Mouse (Mus musculus): ENCODE results near the gene Sestd1. TPM values are rescaled to one million over a fixed set of nuclear protein-coding genes. Genes with fewer than 3 reads are reported as not detected.

Gene Sestd1
- polyA plus RNA-seq, 1 experiment from 2014 or later, result 27.3 TPM

GRCm38 (mm10) chr2:77265301-77265700 lies 15.1 kb downstream of the Sestd1 start:
- Histone ChIP-seq H3K4me1 (ENCODE audit: control insufficient read depth, insufficient read depth, low read length) (peaks cover 20% of the 10 kb centered on the region), H3K9me3 (ENCODE audit: control insufficient read depth, low read length) (no peaks in the 10 kb centered on the region), H3K27ac (ENCODE audit: low read depth, low read length) (no peak overlapping the region), H3K27me3 (ENCODE audit: control insufficient read depth, insufficient read depth, low read length) (no peaks in the 10 kb centered on the region), H3K9ac (ENCODE audit: low read length) (no peak overlapping the region), H3K4me3 (ENCODE audit: low read depth, low read length) (no peak overlapping the region), H3K36me3 (ENCODE audit: control insufficient read depth, insufficient read depth, low read length) (no peaks in the 10 kb centered on the region), H3K4me2 (no peak overlapping the region)
- WGBS, result 79% methylated on average over 7 of the region's 7 CpGs
- DNase-seq (ENCODE audit: low spot score, missing footprints), result peak; percentile 77
- ATAC-seq (ENCODE audit: low FRiP score), result no peak

- Histone ChIP-seq H3K4me2 (no peak overlapping the region), H3K36me3 (ENCODE audit: control insufficient read depth, insufficient read depth, low read length) (no peaks in the 10 kb centered on the region), H3K4me1 (ENCODE audit: control insufficient read depth, insufficient read depth, low read length) (peaks cover 20% of the 10 kb centered on the region), H3K27ac (ENCODE audit: low read depth, low read length) (no peak overlapping the region), H3K9me3 (ENCODE audit: control insufficient read depth, low read length) (no peaks in the 10 kb centered on the region), H3K4me3 (ENCODE audit: low read depth, low read length) (no peak overlapping the region), H3K9ac (ENCODE audit: low read length) (no peak overlapping the region), H3K27me3 (ENCODE audit: control insufficient read depth, insufficient read depth, low read length) (no peaks in the 10 kb centered on the region)
- DNase-seq (ENCODE audit: low spot score, missing footprints) (no peak), ATAC-seq (ENCODE audit: low FRiP score) (no peak)
- WGBS, result 85% methylated on average over 6 of the region's 6 CpGs
Measured at GRCm38 (mm10) chr2:77264550-77264949, 15.8 kb downstream of the Sestd1 start.

- H3K36me3 ChIP-seq (ENCODE audit: control insufficient read depth, insufficient read depth, low read length), result no peaks in the 10 kb centered on the region
- WGBS, result 51% methylated on average over 11 of the region's 11 CpGs
- peaks cover 20% of the 10 kb centered on the region for H3K4me1 ChIP-seq (ENCODE audit: control insufficient read depth, insufficient read depth, low read length)
- no peaks in the 10 kb centered on the region for H3K9me3 ChIP-seq (ENCODE audit: control insufficient read depth, low read length)
- H3K4me2 ChIP-seq, result no peak overlapping the region
- ATAC-seq (ENCODE audit: low FRiP score) (peak; percentile 56; the same call in 1 of the 2 replicates), DNase-seq (ENCODE audit: low spot score, missing footprints) (peak; percentile 85)
- no peak overlapping the region for H3K9ac ChIP-seq (ENCODE audit: low read length)
- H3K27ac ChIP-seq (ENCODE audit: low read depth, low read length), result no peak overlapping the region
- H3K27me3 ChIP-seq (ENCODE audit: control insufficient read depth, insufficient read depth, low read length), result no peaks in the 10 kb centered on the region
- no peak overlapping the region for H3K4me3 ChIP-seq (ENCODE audit: low read depth, low read length)
Measured at GRCm38 (mm10) chr2:77263477-77264435, 16.6 kb downstream of the Sestd1 start.

DNA sequence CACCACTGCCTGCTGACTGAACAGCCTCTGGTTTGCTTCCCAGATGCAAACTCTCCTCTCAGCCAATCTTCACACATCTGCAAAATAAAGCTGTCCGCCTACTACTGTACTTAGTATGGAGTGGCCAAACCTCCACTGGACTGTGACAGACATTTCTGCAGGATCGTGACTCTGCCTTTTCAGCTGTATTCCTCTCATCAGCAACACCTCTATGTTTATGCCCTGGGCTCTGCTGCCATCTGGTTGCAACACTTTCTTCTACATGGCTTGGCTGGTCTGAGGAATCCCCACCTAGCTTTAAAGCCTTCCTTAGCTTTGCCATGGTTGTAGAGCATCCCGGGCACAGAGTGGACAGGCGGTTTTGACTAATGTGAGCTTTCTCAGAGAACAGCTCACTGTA lies 20.3 kb downstream of the Sestd1 start:
- Histone ChIP-seq H3K27ac (ENCODE audit: low read depth, low read length) (no peak overlapping the region), H3K27me3 (ENCODE audit: control insufficient read depth, insufficient read depth, low read length) (no peaks in the 10 kb centered on the region), H3K9ac (ENCODE audit: low read length) (no peak overlapping the region), H3K9me3 (ENCODE audit: control insufficient read depth, low read length) (no peaks in the 10 kb centered on the region), H3K4me1 (ENCODE audit: control insufficient read depth, insufficient read depth, low read length) (peaks cover 23% of the 10 kb centered on the region), H3K4me3 (ENCODE audit: low read depth, low read length) (no peak overlapping the region), H3K36me3 (ENCODE audit: control insufficient read depth, insufficient read depth, low read length) (no peaks in the 10 kb centered on the region), H3K4me2 (no peak overlapping the region)
- WGBS, result 85% methylated on average over 4 of the region's 4 CpGs
- ATAC-seq (ENCODE audit: low FRiP score) (no peak), DNase-seq (ENCODE audit: low spot score, missing footprints) (no peak)

GRCm38 (mm10) chr2:77253227-77253626 lies 27.2 kb downstream of the Sestd1 start:
- WGBS, result 94% methylated on average over 6 of the region's 6 CpGs
- Histone ChIP-seq H3K36me3 (ENCODE audit: control insufficient read depth, insufficient read depth, low read length) (no peaks in the 10 kb centered on the region), H3K4me1 (ENCODE audit: control insufficient read depth, insufficient read depth, low read length) (peaks cover 5% of the 10 kb centered on the region; the same call in 1 of the 2 replicates), H3K4me2 (no peak overlapping the region), H3K9ac (ENCODE audit: low read length) (no peak overlapping the region), H3K9me3 (ENCODE audit: control insufficient read depth, low read length) (no peaks in the 10 kb centered on the region), H3K4me3 (ENCODE audit: low read depth, low read length) (no peak overlapping the region), H3K27ac (ENCODE audit: low read depth, low read length) (no peak overlapping the region), H3K27me3 (ENCODE audit: control insufficient read depth, insufficient read depth, low read length) (no peaks in the 10 kb centered on the region)
- ATAC-seq (ENCODE audit: low FRiP score), result 0 out of 2 replicates have a peak, but pooled peaks have one; percentile 6
- DNase-seq (ENCODE audit: low spot score, missing footprints), result no peak

DNA sequence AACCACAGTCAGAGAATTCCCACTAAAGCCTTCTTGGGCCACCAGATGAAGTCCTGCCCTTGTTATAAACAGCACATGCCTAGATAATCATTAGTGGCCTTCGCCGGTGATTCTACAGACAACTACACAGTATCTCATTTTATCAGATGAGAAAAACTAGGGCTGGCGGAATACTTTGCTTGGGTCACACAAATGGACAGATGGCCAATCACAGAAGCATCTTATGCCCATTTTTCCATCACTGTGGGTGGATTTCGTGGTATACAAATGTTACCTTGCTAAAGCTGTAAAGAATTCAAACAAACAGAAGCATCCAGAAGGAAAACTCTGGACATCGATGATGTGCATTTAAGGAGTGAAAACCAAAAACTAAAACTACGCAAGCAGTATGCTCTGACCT lies 28.7 kb downstream of the Sestd1 start:
- no peak for ATAC-seq (ENCODE audit: low FRiP score)
- 94% methylated on average over 6 of the region's 6 CpGs for WGBS
- H3K27ac ChIP-seq (ENCODE audit: low read depth, low read length), result no peak overlapping the region

DNA sequence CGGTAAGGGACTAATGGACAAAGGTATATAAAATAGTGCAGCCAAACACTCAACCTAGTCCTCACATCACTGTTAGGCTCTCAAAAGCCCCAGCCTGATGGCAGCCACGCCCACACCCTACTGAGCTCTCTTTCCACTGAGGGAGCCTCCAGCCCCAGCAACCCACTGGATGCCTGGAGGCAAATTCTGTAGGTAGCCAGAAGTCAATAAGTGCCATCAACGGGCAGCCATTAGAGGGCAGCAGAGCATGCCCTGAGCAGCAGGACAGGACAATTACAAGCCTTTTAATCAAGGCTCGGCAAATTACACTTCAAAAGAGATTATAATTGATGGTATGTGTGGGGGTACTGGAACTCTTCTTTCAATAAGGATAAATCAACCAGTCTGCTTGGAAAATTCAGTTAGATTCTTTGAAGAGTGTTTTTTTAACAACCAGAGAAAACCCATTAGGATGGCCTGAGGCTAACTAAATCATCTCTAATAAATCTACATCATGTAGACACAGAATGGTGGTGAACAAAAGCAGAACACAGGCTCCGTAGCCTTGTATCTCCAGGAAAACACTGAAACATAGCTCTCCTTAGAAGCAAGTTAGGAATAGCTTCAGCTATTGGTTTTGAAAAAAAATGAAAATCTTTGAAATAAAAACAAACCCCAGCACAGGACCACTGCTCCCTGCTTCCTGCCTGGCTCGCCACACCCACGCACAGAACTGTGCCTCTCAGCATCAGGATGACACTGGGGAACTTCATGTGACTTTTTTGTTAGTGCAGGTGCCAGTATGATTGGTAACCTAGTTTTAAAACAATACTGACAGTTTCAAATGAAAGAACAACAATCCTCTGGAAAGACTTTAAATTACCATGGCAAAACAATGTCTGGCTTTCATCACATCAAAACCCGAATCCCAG lies 30.4 kb downstream of the Sestd1 start:
- Histone ChIP-seq H3K9ac (ENCODE audit: low read length) (no peak overlapping the region), H3K4me1 (ENCODE audit: control insufficient read depth, insufficient read depth, low read length) (no peaks in the 10 kb centered on the region), H3K27ac (ENCODE audit: low read depth, low read length) (no peak overlapping the region), H3K4me3 (ENCODE audit: low read depth, low read length) (no peak overlapping the region), H3K4me2 (no peak overlapping the region), H3K9me3 (ENCODE audit: control insufficient read depth, low read length) (no peaks in the 10 kb centered on the region), H3K27me3 (ENCODE audit: control insufficient read depth, insufficient read depth, low read length) (no peaks in the 10 kb centered on the region), H3K36me3 (ENCODE audit: control insufficient read depth, insufficient read depth, low read length) (no peaks in the 10 kb centered on the region)
- ATAC-seq (ENCODE audit: low FRiP score) (peak; percentile 54; the same call in 1 of the 2 replicates), DNase-seq (ENCODE audit: low spot score, missing footprints) (peak; percentile 88)
- 40% methylated on average over 8 of the region's 8 CpGs for WGBS

More for the DNA sequence above, 28.7 kb downstream of the Sestd1 start:
- Histone ChIP-seq H3K9ac (ENCODE audit: low read length) (no peak overlapping the region), H3K4me2 (no peak overlapping the region), H3K4me1 (ENCODE audit: control insufficient read depth, insufficient read depth, low read length) (no peaks in the 10 kb centered on the region), H3K27me3 (ENCODE audit: control insufficient read depth, insufficient read depth, low read length) (no peaks in the 10 kb centered on the region), H3K4me3 (ENCODE audit: low read depth, low read length) (no peak overlapping the region), H3K36me3 (ENCODE audit: control insufficient read depth, insufficient read depth, low read length) (no peaks in the 10 kb centered on the region), H3K9me3 (ENCODE audit: control insufficient read depth, low read length) (no peaks in the 10 kb centered on the region)
- no peak for DNase-seq (ENCODE audit: low spot score, missing footprints)

DNA sequence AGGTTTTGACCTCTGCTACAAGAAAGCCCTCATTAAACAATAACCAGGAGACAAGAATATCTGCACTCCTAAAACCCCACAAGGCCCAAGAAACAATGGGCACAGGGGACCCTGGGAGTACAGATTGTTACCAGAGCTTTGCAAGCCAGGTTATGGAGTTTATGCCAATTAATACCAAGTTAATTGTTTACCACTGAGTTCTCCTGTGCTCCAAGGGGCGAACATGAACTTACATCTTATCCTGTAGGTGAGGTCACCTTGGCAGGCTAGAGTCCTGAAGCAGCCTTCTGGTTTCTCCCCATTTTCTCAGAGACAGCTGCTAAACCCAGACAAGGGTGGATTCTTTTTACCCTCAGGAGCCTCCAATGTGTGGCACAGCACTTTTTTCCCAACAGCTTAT lies 32.0 kb downstream of the Sestd1 start:
- no peak for DNase-seq (ENCODE audit: low spot score, missing footprints)

More for the DNA sequence above, 32.0 kb downstream of the Sestd1 start:
- no peak for ATAC-seq (ENCODE audit: low FRiP score)
- no peak overlapping the region for H3K4me3 ChIP-seq (ENCODE audit: low read depth, low read length)
- H3K36me3 ChIP-seq (ENCODE audit: control insufficient read depth, insufficient read depth, low read length), result peaks cover 5% of the 10 kb centered on the region
- no peaks in the 10 kb centered on the region for H3K27me3 ChIP-seq (ENCODE audit: control insufficient read depth, insufficient read depth, low read length)
- no peak overlapping the region for H3K9ac ChIP-seq (ENCODE audit: low read length)
- H3K4me1 ChIP-seq (ENCODE audit: control insufficient read depth, insufficient read depth, low read length), result no peaks in the 10 kb centered on the region
- H3K4me2 ChIP-seq, result no peak overlapping the region
- no peak overlapping the region for H3K27ac ChIP-seq (ENCODE audit: low read depth, low read length)
- H3K9me3 ChIP-seq (ENCODE audit: control insufficient read depth, low read length), result no peaks in the 10 kb centered on the region
- 86% methylated on average over 1 of the region's 1 CpGs for WGBS

Data from midbrain, embryonic 11.5 days (tissue).